Mouse (Mus musculus): ENCODE measurements around the gene Nhlh1.

The Nhlh1 gene

DNA sequence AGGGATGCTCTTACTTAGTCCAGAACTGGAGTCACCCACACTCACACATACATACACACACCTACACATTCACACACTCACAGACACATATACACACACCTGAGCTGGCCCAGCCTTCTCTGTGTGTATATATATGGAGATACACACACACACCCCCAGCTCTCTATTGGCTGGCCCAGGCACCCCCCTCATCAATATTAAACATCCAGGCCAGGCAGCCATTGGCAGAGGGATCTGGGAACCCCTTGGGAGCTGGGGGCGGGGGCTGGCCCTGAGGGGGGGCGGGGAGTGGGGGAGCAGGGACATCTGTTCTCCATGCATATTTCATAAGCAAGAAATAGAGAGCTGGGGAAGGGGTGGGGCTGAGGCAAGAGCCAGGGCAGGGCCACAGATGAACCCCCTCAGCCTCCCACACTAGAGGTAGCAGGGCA lies at the start of gene Nhlh1:
Gene Nhlh1, minus strand, starts transcription at position 83 of the 431 bp plus-strand sequence.
- WGBS: 33% methylated on average over 2 of the region's 2 CpGs

DNA sequence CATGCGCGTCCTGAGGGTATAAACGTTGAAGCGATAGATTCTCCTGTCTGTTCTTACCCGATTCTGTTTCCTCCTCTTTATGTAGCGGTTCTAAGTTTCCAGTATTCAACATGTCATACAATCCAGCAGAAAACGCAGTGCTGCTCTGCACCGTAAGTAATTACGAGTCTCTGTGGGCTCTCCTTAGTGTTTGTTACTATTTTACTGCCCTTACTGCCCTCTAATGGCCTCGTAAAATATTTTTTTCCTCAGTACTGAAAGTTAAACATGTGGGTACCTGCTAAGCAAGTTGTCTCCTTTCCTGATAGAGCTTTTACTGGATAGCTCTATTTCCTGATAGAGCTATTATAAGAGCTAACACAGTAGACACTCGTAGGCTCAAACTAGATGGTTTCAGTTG lies 47.7 kb upstream of the Nhlh1 start:
- WGBS: 74% methylated on average over 11 of the region's 11 CpGs

- 75% methylated on average over 4 of the region's 4 CpGs for WGBS
Observed at GRCm38 (mm10) chr1:172103619-172104018, 46.2 kb upstream of the Nhlh1 start.

DNA sequence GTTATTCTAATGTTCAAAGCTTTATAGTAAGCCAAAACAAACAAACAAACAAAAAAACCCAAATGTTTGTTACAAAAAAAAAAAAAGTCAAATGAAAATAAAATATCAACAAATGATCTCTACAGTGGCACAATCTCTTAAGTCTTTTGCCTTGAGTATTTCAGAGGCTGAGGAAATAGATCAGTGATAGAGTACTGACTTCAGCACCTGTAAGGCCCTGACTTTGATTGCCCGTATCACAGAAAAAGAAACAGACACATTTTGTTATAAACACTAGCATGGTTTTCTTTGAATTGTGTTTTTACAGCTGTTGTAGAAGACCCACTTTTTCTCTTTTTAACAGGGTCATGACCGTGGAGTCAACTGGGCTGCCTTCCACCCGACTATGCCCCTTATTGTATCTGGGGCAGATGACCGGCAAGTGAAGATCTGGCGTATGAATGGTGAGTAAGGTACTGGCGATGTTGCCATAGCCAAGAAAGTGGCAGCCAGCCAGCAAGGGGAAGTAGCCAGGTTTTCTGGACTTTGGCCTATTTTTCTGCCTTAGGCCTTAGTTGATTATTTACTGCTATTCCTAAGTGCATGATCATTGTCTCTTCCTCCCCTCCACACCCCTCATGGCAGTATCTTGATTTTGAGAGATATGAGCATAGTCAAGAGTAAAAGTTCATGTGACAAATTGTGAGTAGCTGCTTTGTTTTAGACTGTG lies 42.1 kb upstream of the Nhlh1 start:
- WGBS: 53% methylated on average over 6 of the region's 6 CpGs

DNA sequence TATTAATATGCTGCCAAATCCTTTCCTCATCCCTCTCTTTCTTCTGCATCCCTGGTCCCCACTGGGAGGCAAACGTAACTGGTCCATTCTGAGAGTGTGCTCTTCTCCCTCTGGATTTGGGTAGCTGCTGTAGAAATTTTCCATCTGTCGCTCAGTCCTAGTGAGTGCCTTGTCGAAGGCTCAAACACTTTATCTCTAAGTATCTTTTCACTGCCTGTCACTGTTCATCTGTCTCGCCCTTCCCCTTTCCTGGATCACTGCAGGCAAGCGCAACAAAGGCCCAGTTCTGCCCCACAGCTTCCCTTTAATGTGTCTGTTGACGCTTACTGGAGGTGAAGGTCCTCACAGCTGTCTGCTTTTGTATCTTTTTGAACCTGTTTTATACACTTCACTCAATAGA lies 37.8 kb upstream of the Nhlh1 start:
- WGBS: 55% methylated on average over 6 of the region's 6 CpGs

DNA sequence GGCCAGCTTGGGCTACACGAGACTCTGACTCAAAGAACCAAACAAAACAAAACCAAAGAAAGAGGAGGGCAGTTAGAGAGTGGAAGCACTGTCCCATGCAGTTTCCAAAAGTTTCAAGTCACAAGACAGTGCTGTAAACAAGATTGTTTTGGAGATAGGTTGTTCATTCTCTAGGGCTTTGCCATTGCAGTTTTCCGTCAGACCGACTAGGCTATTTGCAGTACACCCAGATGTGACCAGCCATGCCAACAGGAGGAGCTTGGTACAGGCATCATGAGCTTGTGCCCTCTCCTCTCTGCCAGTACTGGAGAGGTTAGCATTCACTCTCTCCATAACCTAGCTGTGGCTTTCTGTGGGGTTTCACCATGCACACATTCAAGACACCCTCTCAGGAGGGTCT lies 36.1 kb upstream of the Nhlh1 start:
- 43% methylated on average over 3 of the region's 3 CpGs for WGBS

DNA sequence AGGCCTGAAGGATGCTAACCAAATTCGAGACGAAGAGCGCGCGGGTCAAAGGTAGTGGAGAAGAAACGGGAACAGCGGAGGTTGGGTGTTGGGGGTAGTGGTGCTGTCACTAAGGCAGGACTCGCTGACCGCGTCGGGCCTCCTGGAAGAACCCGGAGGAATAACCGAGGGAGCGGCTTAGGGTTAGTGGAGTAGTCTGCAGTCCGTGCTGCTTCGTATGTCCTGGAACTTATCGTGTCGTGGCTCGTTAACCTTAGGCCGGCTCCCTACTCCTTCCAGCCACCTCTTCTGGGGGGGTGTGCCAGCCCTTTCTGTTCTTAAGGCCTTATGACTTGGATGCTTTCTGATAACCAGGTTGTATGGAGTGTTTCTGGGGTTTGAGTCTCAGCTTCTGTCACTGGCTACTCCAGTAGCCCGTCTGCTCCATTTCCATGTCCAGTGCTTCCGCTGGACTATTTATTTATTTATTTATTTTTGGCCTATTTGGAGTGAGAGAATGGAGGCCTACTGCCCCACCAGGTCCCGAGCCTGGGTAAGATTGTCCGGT lies 25.6 kb upstream of the Nhlh1 start:
- WGBS: 1% methylated on average over 24 of the region's 24 CpGs

DNA sequence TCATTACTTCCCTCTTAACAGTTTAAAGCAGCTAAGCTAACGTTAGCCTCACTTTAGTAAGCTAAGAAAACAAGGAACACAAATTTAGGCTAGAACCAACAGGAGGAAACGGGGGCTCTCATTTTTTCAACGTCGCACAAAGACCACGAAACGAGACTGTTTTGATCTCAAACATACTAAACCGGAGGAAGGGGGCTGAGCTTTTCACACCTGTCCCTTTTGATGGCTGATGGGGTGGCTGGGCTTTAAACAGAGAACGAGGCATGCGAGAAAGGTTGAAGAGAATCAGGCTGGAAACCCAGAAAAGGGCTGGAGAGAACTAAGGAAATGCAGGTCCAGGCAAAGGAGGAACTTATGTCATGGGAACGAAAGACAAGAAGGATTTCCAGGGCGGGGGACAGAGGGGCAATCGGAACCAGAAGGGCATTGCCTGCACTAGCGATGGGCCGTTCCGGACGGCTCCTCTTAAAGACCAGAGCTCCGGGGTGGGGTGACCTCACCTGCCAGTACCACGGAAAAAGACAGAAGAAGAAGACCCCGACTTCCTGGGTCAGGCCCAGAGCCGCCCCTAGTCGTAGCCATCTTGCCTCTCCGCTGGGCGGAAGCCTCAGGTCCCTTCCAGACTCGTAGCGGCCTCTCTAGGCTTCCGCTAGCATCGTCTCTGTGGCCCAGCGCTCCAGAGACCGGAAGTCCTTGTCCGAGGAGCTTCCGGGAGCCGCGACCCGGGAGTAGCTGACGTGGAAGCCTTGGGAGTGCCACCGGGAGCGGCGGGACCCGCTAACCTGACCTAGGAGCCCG lies 24.9 kb upstream of the Nhlh1 start, which contains the start of the genes Copa and Ncstn:
Gene Copa, plus strand, starts transcription at position 429 of the 798 bp plus-strand sequence.
Gene Ncstn, minus strand, starts transcription at position 695 of the 798 bp plus-strand sequence.
- under 1% methylated on average over 40 of the region's 40 CpGs for WGBS

- WGBS: 73% methylated on average over 5 of the region's 5 CpGs
Observed at GRCm38 (mm10) chr1:172077981-172078380, 20.6 kb upstream of the Nhlh1 start.

DNA sequence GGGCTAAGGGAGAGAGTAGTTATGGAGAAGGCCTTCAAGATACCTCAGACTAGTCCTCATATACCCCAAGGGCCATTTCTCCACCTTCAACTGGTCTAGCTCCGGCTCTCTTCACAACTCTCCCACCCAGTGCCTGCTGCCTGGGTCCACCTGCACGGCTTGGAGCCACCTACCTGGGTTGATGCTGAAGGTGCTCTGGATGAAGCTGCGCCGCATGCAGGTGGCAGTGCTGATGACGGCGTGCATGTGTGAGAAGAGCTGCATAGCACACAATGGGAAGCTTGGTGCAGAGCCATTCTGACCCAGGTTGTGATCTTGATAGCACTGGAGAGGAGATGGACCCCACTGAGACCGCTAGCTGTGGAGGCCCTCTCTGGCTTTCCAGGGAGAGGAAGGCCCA lies 15.2 kb upstream of the Nhlh1 start:
- 97% methylated on average over 7 of the region's 7 CpGs for WGBS

GRCm38 (mm10) chr1:172071556-172071955 lies 14.2 kb upstream of the Nhlh1 start:
- WGBS: 56% methylated on average over 4 of the region's 4 CpGs

- 90% methylated on average over 6 of the region's 6 CpGs for WGBS
Observed at GRCm38 (mm10) chr1:172070227-172070626, 12.9 kb upstream of the Nhlh1 start.

- WGBS: 49% methylated on average over 13 of the region's 13 CpGs
Observed at GRCm38 (mm10) chr1:172064613-172065141, 7.3 kb upstream of the Nhlh1 start.

GRCm38 (mm10) chr1:172063291-172064023 lies 6.1 kb upstream of the Nhlh1 start:
- 82% methylated on average over 4 of the region's 4 CpGs for WGBS

- WGBS: 95% methylated on average over 2 of the region's 2 CpGs
Observed at GRCm38 (mm10) chr1:172062101-172062500, 4.7 kb upstream of the Nhlh1 start.

DNA sequence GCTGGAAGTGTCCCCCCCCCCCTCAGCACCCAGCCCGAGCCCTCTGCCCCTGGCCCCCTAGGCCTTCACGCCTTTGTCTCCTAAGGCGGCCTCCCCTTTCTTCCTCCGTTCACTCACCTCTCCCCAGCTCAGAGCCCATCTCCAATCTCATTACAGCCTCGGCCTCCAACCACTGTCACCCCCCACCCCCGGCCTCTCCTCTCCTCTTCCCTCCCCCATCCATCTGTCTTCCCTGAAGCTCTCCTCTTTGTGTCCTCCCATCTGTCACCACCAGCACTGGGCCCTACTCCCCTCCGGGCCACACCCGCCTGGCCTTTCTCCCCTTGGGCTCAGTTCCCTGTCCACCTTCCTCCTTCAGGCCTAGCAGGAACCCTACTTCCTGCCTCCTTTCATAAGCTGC lies 3.8 kb upstream of the Nhlh1 start:
- WGBS: 65% methylated on average over 8 of the region's 8 CpGs

DNA sequence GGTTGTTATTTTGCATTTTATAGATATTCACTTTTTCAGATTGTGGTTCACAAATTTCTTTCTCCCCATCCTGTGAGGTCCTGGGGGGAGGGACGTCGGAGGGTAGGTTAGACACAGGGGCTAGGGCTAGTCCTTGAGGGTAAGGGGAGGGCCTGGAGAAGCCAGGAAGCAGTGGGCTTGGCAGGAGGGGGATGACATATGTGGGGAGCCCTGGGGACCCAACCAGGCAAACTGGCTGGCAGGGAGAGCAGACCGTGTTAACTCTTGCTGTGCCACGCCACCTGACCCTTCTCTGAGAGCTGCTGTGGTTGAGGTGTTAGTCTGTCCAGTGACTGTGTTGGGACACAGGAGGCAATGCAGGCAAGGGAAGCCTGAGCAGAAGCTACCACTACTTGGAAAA lies 3.3 kb upstream of the Nhlh1 start:
- 65% methylated on average over 4 of the region's 4 CpGs for WGBS

- WGBS: 65% methylated on average over 7 of the region's 7 CpGs
Observed at GRCm38 (mm10) chr1:172058874-172059273, 1.5 kb upstream of the Nhlh1 start.

DNA sequence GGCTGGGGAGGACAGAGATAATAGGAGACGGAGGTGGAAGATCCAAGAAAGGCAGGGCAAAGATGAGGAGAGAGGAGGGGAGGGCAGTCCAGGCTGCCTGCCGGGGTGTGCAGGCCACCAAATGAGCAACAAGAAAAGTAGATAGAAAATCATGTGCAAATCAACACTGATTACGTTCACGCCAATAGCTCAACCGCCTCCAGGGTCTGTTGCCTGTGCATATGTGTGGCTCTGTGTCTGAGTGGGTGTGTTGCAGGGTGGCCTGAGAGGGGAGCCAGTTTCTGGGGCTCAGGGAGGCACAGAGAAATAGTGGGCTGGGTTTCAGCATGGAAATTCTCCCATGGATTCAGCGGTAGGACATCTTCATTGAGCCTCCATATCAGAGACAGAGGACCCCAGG lies 948 bp upstream of the Nhlh1 start:
- WGBS: 63% methylated on average over 6 of the region's 6 CpGs

DNA sequence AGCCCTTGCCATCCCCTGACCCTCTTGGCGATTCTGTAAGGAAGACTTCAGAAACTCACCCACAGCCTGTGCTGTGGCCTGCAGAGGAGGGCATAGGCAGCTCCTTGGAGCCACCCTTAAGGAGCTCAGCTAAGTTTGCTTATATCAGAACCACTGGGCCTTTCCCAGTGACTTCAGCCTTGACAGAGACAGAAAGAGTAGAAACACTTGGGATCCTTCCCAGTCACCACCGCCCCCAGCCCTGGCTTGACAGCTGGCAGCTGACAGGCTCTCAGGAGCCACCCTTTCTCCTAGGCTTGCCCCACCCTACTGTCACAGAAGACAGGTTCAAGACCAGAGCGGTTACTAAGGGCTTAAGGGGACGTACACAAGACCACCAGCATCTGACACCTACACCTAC lies 1.1 kb downstream of the Nhlh1 start:
- 61% methylated on average over 4 of the region's 4 CpGs for WGBS

DNA sequence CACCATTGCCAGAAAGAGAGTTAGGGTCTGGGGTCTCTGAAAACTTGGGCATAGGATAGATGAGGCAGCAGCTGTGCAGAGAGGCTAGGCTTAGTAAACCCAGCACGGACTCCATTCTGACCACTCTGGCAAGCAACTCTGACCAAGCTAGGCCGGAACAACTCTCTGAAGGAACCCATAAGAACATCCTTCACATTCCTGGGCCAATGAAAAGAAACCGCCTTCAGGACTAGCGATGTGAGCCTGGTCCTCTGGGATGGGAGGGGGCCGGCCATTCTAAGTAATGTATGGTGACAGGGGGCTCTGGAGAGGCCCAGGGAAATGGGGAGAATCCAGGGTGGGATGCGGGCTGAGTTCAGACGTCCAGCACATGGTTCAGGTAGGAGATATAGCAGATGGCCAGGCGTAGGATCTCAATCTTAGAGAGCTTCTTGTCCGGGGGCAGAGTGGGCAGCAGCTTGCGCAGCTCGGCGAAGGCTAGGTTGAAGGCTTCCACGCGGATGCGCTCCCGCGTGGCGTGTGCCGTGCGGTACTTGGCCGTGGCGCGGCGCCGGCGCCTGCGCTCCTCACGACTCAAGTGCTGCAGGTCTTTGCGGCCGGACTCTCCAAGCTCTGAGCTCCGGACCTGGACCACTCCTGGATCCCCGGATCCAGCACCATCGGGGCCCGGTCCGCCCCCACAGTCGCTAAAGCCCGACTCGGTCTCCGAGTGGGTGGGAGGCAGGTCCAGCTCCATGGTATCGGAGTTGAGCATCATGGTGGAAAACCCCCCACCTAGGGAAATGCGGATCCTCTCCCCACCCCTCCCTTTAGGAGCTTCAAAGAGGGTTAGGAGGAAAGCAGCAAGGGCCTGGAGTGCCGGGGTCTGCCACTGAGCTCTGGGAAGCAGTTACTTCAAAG lies 3.6 kb downstream of the Nhlh1 start:
- WGBS: 6% methylated on average over 42 of the region's 42 CpGs
